Comparison of ENCODE assay signal across 17 mouse cellular contexts in genomic region chr10:119616078-119616477, GRCm38 (mm10).
"Had no signal": no experiment of that assay in that cellular context is flagged by ENCODE, and none has a peak within 500 bp of the region (broad histone marks: within the 10 kb centered on the region; RNA-seq: fewer than 3 reads in every experiment).

No protein-coding gene starts in this region.

- DNase-seq: liver, postnatal 0 days; lung, adult 2 months; lung, postnatal 14 days; lung, postnatal 36 days; midbrain, embryonic 14.5 days; right cerebral cortex, postnatal 14 days; thymus, adult 2 months; thymus, postnatal 25 days; thymus, postnatal 4 days had no signal

- H3K4me2 ChIP-seq: liver, embryonic 15.5 days; midbrain, embryonic 11.5 days; neural tube, embryonic 12.5 days had no signal

- H3K9me3 ChIP-seq: liver, embryonic 15.5 days; lung, embryonic 15.5 days; neural tube, embryonic 12.5 days; stomach, embryonic 15.5 days had no signal

- H3K9ac ChIP-seq: liver, embryonic 15.5 days; liver, postnatal 0 days; lung, embryonic 15.5 days; neural tube, embryonic 12.5 days; stomach, embryonic 15.5 days had no signal

- H3K27ac ChIP-seq: liver, embryonic 15.5 days; lung, embryonic 15.5 days; macrophage; neural tube, embryonic 12.5 days; stomach, embryonic 15.5 days; stomach, postnatal 0 days had no signal

- H3K4me3 ChIP-seq: liver, embryonic 15.5 days; lung, embryonic 15.5 days; megakaryocyte, embryonic 14.5 days; neural tube, embryonic 12.5 days; stomach, embryonic 15.5 days had no signal

- H3K27me3 ChIP-seq: liver, embryonic 15.5 days; lung, embryonic 15.5 days; megakaryocyte, embryonic 14.5 days; neural tube, embryonic 12.5 days; stomach, embryonic 15.5 days had no signal

- H3K36me3 ChIP-seq: liver, embryonic 15.5 days; lung, embryonic 15.5 days; neural tube, embryonic 12.5 days; stomach, embryonic 15.5 days had no signal
